Mouse (Mus musculus): Measurements from ENCODE around the gene Chaf1b.

Chaf1b gene

GRCm38 (mm10) chr16:93912808-93913207 is 29.1 kb downstream of the Chaf1b start:
- no peak for DNase-seq (ENCODE audit: low read depth)

GRCm38 (mm10) chr16:93913881-93914576 is 30.3 kb downstream of the Chaf1b start:
- DNase-seq (ENCODE audit: low read depth), result peak; percentile 78

GRCm38 (mm10) chr16:93915338-93915849 is 31.7 kb downstream of the Chaf1b start:
- DNase-seq (ENCODE audit: low read depth), result peak; percentile 76

GRCm38 (mm10) chr16:93917712-93918678 is 34.3 kb downstream of the Chaf1b start:
- peak; percentile 97 for DNase-seq (ENCODE audit: low read depth)

- DNase-seq (ENCODE audit: low read depth), result no peak
Observed at GRCm38 (mm10) chr16:93918679-93919060, 35.0 kb downstream of the Chaf1b start.

- no peak for DNase-seq (ENCODE audit: low read depth)
Observed at GRCm38 (mm10) chr16:93919189-93919588, 35.5 kb downstream of the Chaf1b start.

- no peak for DNase-seq (ENCODE audit: low read depth)
Observed at GRCm38 (mm10) chr16:93920673-93921072, 37.0 kb downstream of the Chaf1b start.

GRCm38 (mm10) chr16:93922835-93923389 is 39.2 kb downstream of the Chaf1b start:
- DNase-seq (ENCODE audit: low read depth), result no peak

GRCm38 (mm10) chr16:93923788-93924187 is 40.1 kb downstream of the Chaf1b start:
- DNase-seq (ENCODE audit: low read depth), result no peak

- no peak for DNase-seq (ENCODE audit: low read depth)
Observed at GRCm38 (mm10) chr16:93925684-93926247, 42.1 kb downstream of the Chaf1b start.

GRCm38 (mm10) chr16:93929370-93930032 is 45.8 kb downstream of the Chaf1b start:
- DNase-seq (ENCODE audit: low read depth), result no peak

GRCm38 (mm10) chr16:93932185-93933168 is 48.8 kb downstream of the Chaf1b start:
- DNase-seq (ENCODE audit: low read depth), result no peak

- DNase-seq (ENCODE audit: low read depth), result no peak
Observed at GRCm38 (mm10) chr16:93934588-93934987, 50.9 kb downstream of the Chaf1b start.

GRCm38 (mm10) chr16:93935009-93935408 is 51.3 kb downstream of the Chaf1b start:
- DNase-seq (ENCODE audit: low read depth), result peak; percentile 62

GRCm38 (mm10) chr16:93938400-93938846 is 54.7 kb downstream of the Chaf1b start:
- peak; percentile 85 for DNase-seq (ENCODE audit: low read depth)

- no peak for DNase-seq (ENCODE audit: low read depth)
Observed at GRCm38 (mm10) chr16:93939961-93940360, 56.3 kb downstream of the Chaf1b start.

GRCm38 (mm10) chr16:93941781-93942567 is 58.3 kb downstream of the Chaf1b start:
- DNase-seq (ENCODE audit: low read depth), result no peak

- peak; percentile 46 for DNase-seq (ENCODE audit: low read depth)
Observed at GRCm38 (mm10) chr16:93942796-93943502, 59.2 kb downstream of the Chaf1b start.

GRCm38 (mm10) chr16:93944301-93944700 is 60.6 kb downstream of the Chaf1b start:
- DNase-seq (ENCODE audit: low read depth), result no peak

Measured in induced T-regulatory cell, adult 2 months (primary cell).